Mouse (Mus musculus) embryonic fibroblast, embryonic 13.5 days (primary cell): ENCODE results near the gene Car11.

Experiments used
- CTCF ChIP-seq: IDR thresholded peaks from 2 replicates; pipeline ENCODE4 v1.5.1; 2011; ENCODE audit warnings: mild to moderate bottlenecking, control low read depth, low read length, moderate library complexity, borderline replicate concordance; ENCODE audit not compliant: insufficient read depth
- POLR2A ChIP-seq: IDR thresholded peaks from 2 replicates; pipeline ENCODE4 v1.6.1; 2011; ENCODE audit warnings: low read depth, mild to moderate bottlenecking, control low read depth, low read length, moderate library complexity

DNA sequence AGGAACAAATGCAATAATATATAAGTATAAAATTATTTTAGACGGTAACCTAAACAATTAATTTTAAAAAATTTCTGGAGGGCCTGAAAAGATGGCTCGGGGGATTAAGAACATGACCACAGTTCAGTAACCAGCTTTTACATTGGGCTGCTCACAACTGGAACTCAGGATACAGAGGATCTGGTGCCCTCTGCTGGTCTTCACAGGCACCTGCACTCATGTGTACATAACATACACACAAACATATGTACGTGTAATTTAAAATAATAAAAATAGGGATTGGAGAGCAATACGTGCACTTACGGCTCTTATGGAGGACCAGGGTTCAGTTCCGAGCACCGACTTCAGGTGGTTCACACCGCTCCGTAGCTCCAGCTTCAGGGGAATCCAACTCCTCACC lies 30.7 kb upstream of the Car11 start:
- TF ChIP-seq CTCF (no peak), POLR2A (no peak)
